Mouse (Mus musculus): ENCODE results near the gene Btbd18.
"Not testable (repeated sequence)": the region's sequence is repeated elsewhere in the genome, so short reads cannot be mapped to it uniquely, and the experiment has no call there.

The Btbd18 gene

GRCm38 (mm10) chr2:84647051-84647568 is 11.8 kb upstream of the Btbd18 start:
- DNase-seq (ENCODE audit: low read depth, low spot score): no peak

GRCm38 (mm10) chr2:84648369-84648768 is 10.5 kb upstream of the Btbd18 start:
- DNase-seq (ENCODE audit: low read depth, low spot score): no peak

- no peak for DNase-seq (ENCODE audit: low read depth, low spot score)
Observed at GRCm38 (mm10) chr2:84649674-84650073, 9.2 kb upstream of the Btbd18 start.

GRCm38 (mm10) chr2:84650464-84651195 is 8.2 kb upstream of the Btbd18 start, which contains the start of gene Ctnnd1:
Gene Ctnnd1, minus strand, starts transcription at chr2:84650765.
- peak; percentile 93 for DNase-seq (ENCODE audit: low read depth, low spot score)

- DNase-seq (ENCODE audit: low read depth, low spot score): no peak
Observed at GRCm38 (mm10) chr2:84653354-84653753, 5.5 kb upstream of the Btbd18 start.

- no peak for DNase-seq (ENCODE audit: low read depth, low spot score)
Observed at GRCm38 (mm10) chr2:84655864-84656263, 3.0 kb upstream of the Btbd18 start.

- DNase-seq (ENCODE audit: low read depth, low spot score): no peak
Observed at GRCm38 (mm10) chr2:84660253-84660652, 1.4 kb downstream of the Btbd18 start.

- no peak for DNase-seq (ENCODE audit: low read depth, low spot score)
Observed at GRCm38 (mm10) chr2:84662866-84663265, 4.0 kb downstream of the Btbd18 start.

GRCm38 (mm10) chr2:84666081-84666480 is 7.2 kb downstream of the Btbd18 start:
- DNase-seq (ENCODE audit: low read depth, low spot score): no peak

- no peak for DNase-seq (ENCODE audit: low read depth, low spot score)
Observed at GRCm38 (mm10) chr2:84669828-84670568, 11.1 kb downstream of the Btbd18 start.

GRCm38 (mm10) chr2:84670569-84670933 is 11.7 kb downstream of the Btbd18 start, which contains the start of gene Selenoh:
Gene Selenoh, minus strand, starts transcription at chr2:84670770.
- DNase-seq (ENCODE audit: low read depth, low spot score): peak; percentile 93

- DNase-seq (ENCODE audit: low read depth, low spot score): not testable (repeated sequence)
Observed at GRCm38 (mm10) chr2:84671535-84671934, 12.7 kb downstream of the Btbd18 start.

- no peak for DNase-seq (ENCODE audit: low read depth, low spot score)
Observed at GRCm38 (mm10) chr2:84677270-84677967, 18.5 kb downstream of the Btbd18 start.

GRCm38 (mm10) chr2:84677968-84678880 is 19.3 kb downstream of the Btbd18 start, which contains the start of the genes Gm28635 and Med19:
Gene Gm28635, minus strand, starts transcription at chr2:84678041.
Gene Med19, plus strand, starts transcription at chr2:84678402.
- peak; percentile 99 for DNase-seq (ENCODE audit: low read depth, low spot score)

GRCm38 (mm10) chr2:84679016-84679415 is 20.1 kb downstream of the Btbd18 start, which contains the start of gene Tmx2:
Gene Tmx2, minus strand, starts transcription at chr2:84679140.
- no peak for DNase-seq (ENCODE audit: low read depth, low spot score)

- DNase-seq (ENCODE audit: low read depth, low spot score): no peak
Observed at GRCm38 (mm10) chr2:84682605-84683183, 23.8 kb downstream of the Btbd18 start.

GRCm38 (mm10) chr2:84688080-84688844 is 29.4 kb downstream of the Btbd18 start:
- no peak for DNase-seq (ENCODE audit: low read depth, low spot score)

GRCm38 (mm10) chr2:84690050-84690449 is 31.2 kb downstream of the Btbd18 start:
- no peak for DNase-seq (ENCODE audit: low read depth, low spot score)

GRCm38 (mm10) chr2:84695007-84695695 is 36.3 kb downstream of the Btbd18 start:
- DNase-seq (ENCODE audit: low read depth, low spot score): no peak
